Mouse (Mus musculus): Measurements from ENCODE around the gene A930017K11Rik. TPM values are rescaled to one million over a fixed set of nuclear protein-coding genes. Genes with fewer than 3 reads are reported as not detected.
A peak's percentile ranks its signal among the peaks of the same experiment; 100 is the strongest.

Gene A930017K11Rik
- polyA plus RNA-seq, 1 experiment from 2014 or later = 0.09 TPM

GRCm38 (mm10) chr17:25955736-25956135 is 3.4 kb upstream of the A930017K11Rik start:
- no peak for DNase-seq (ENCODE audit: extremely low spot score, low spot score)
- Histone ChIP-seq H3K4me3 (no peak overlapping the region), H3K4me1 (peaks cover 29% of the 10 kb centered on the region), H3K27me3 (ENCODE audit: poor library complexity, severe bottlenecking) (peaks cover 42% of the 10 kb centered on the region), H3K36me3 (replicated peaks) (peaks cover 35% of the 10 kb centered on the region), H3K27ac (no peak overlapping the region), H3K9me3 (no peaks in the 10 kb centered on the region)
- 80% methylated on average over 3 of the region's 3 CpGs for WGBS

GRCm38 (mm10) chr17:25954671-25955070 is 2.3 kb upstream of the A930017K11Rik start:
- Histone ChIP-seq H3K4me1 (peaks cover 29% of the 10 kb centered on the region), H3K27me3 (ENCODE audit: poor library complexity, severe bottlenecking) (peaks cover 53% of the 10 kb centered on the region), H3K27ac (no peak overlapping the region), H3K9me3 (no peaks in the 10 kb centered on the region), H3K36me3 (replicated peaks) (peaks cover 24% of the 10 kb centered on the region), H3K4me3 (no peak overlapping the region)
- DNase-seq (ENCODE audit: extremely low spot score, low spot score) = no peak
- 68% methylated on average over 2 of the region's 2 CpGs for WGBS

GRCm38 (mm10) chr17:25953161-25953560 is 796 bp upstream of the A930017K11Rik start:
- H3K27me3 ChIP-seq (ENCODE audit: poor library complexity, severe bottlenecking) = peaks cover 55% of the 10 kb centered on the region
- H3K27ac ChIP-seq = no peak overlapping the region
- DNase-seq (ENCODE audit: extremely low spot score, low spot score) = no peak
- no peak overlapping the region for H3K4me3 ChIP-seq
- H3K9me3 ChIP-seq = no peaks in the 10 kb centered on the region
- 77% methylated on average over 5 of the region's 5 CpGs for WGBS
- H3K4me1 ChIP-seq = peaks cover 29% of the 10 kb centered on the region
- peaks cover 9% of the 10 kb centered on the region for H3K36me3 ChIP-seq (replicated peaks)

GRCm38 (mm10) chr17:25951225-25951802 is 1.1 kb downstream of the A930017K11Rik start:
- H3K27me3 ChIP-seq (ENCODE audit: poor library complexity, severe bottlenecking) = peaks cover 62% of the 10 kb centered on the region
- peak overlapping the region; percentile 52 for H3K4me3 ChIP-seq
- no peaks in the 10 kb centered on the region for H3K9me3 ChIP-seq
- no peaks in the 10 kb centered on the region for H3K36me3 ChIP-seq (replicated peaks)
- H3K27ac ChIP-seq = no peak overlapping the region
- DNase-seq (ENCODE audit: extremely low spot score, low spot score) = no peak
- H3K4me1 ChIP-seq = peaks cover 22% of the 10 kb centered on the region
- WGBS = under 1% methylated on average over 33 of the region's 33 CpGs

- H3K9me3 ChIP-seq = no peaks in the 10 kb centered on the region
- H3K27ac ChIP-seq = no peak overlapping the region
- WGBS = 40% methylated on average over 1 of the region's 3 CpGs
- peaks cover 22% of the 10 kb centered on the region for H3K4me1 ChIP-seq
- H3K4me3 ChIP-seq = no peak overlapping the region
- H3K27me3 ChIP-seq (ENCODE audit: poor library complexity, severe bottlenecking) = peaks cover 62% of the 10 kb centered on the region
- no peak for DNase-seq (ENCODE audit: extremely low spot score, low spot score)
- H3K36me3 ChIP-seq (replicated peaks) = no peaks in the 10 kb centered on the region
Observed at GRCm38 (mm10) chr17:25950706-25951105, 1.7 kb downstream of the A930017K11Rik start.

- no peak overlapping the region for H3K27ac ChIP-seq
- no peak overlapping the region for H3K4me3 ChIP-seq
- 82% methylated on average over 5 of the region's 5 CpGs for WGBS
- H3K9me3 ChIP-seq = no peaks in the 10 kb centered on the region
- no peaks in the 10 kb centered on the region for H3K36me3 ChIP-seq (replicated peaks)
- peaks cover 62% of the 10 kb centered on the region for H3K27me3 ChIP-seq (ENCODE audit: poor library complexity, severe bottlenecking)
- no peak for DNase-seq (ENCODE audit: extremely low spot score, low spot score)
- H3K4me1 ChIP-seq = peaks cover 27% of the 10 kb centered on the region
Observed at GRCm38 (mm10) chr17:25949981-25950380, 2.4 kb downstream of the A930017K11Rik start.

- peaks cover 43% of the 10 kb centered on the region for H3K27me3 ChIP-seq (ENCODE audit: poor library complexity, severe bottlenecking)
- 81% methylated on average over 8 of the region's 8 CpGs for WGBS
- H3K4me1 ChIP-seq = peaks cover 41% of the 10 kb centered on the region
- no peaks in the 10 kb centered on the region for H3K36me3 ChIP-seq (replicated peaks)
- DNase-seq (ENCODE audit: extremely low spot score, low spot score) = no peak
- peak overlapping the region; percentile 68 for H3K27ac ChIP-seq
- H3K4me3 ChIP-seq = no peak overlapping the region
- no peaks in the 10 kb centered on the region for H3K9me3 ChIP-seq
Observed at GRCm38 (mm10) chr17:25948051-25948450, 4.3 kb downstream of the A930017K11Rik start.

- WGBS = 81% methylated on average over 4 of the region's 4 CpGs
- peak overlapping the region; percentile 68 for H3K27ac ChIP-seq
- H3K9me3 ChIP-seq = no peaks in the 10 kb centered on the region
- no peaks in the 10 kb centered on the region for H3K36me3 ChIP-seq (replicated peaks)
- no peak overlapping the region; the same call in 1 of the 2 replicates for H3K4me3 ChIP-seq
- peaks cover 38% of the 10 kb centered on the region for H3K27me3 ChIP-seq (ENCODE audit: poor library complexity, severe bottlenecking)
- no peak for DNase-seq (ENCODE audit: extremely low spot score, low spot score)
- H3K4me1 ChIP-seq = peaks cover 44% of the 10 kb centered on the region
Observed at GRCm38 (mm10) chr17:25947576-25947975, 4.8 kb downstream of the A930017K11Rik start.

GRCm38 (mm10) chr17:25946891-25947290 is 5.5 kb downstream of the A930017K11Rik start:
- Histone ChIP-seq H3K9me3 (no peaks in the 10 kb centered on the region), H3K27me3 (ENCODE audit: poor library complexity, severe bottlenecking) (peaks cover 31% of the 10 kb centered on the region), H3K4me3 (no peak overlapping the region), H3K27ac (peak overlapping the region; percentile 68), H3K4me1 (peaks cover 45% of the 10 kb centered on the region), H3K36me3 (replicated peaks) (no peaks in the 10 kb centered on the region)
- WGBS = 89% methylated on average over 8 of the region's 8 CpGs
- DNase-seq (ENCODE audit: extremely low spot score, low spot score) = no peak

- Histone ChIP-seq H3K36me3 (replicated peaks) (no peaks in the 10 kb centered on the region), H3K27me3 (ENCODE audit: poor library complexity, severe bottlenecking) (peaks cover 26% of the 10 kb centered on the region), H3K27ac (peak overlapping the region; percentile 68), H3K4me3 (no peak overlapping the region), H3K4me1 (peaks cover 45% of the 10 kb centered on the region), H3K9me3 (no peaks in the 10 kb centered on the region)
- WGBS = 80% methylated on average over 7 of the region's 7 CpGs
- no peak for DNase-seq (ENCODE audit: extremely low spot score, low spot score)
Observed at GRCm38 (mm10) chr17:25946349-25946748, 6.0 kb downstream of the A930017K11Rik start.

- H3K27ac ChIP-seq = peak overlapping the region; percentile 65
- no peaks in the 10 kb centered on the region for H3K9me3 ChIP-seq
- H3K4me3 ChIP-seq = no peak overlapping the region
- 63% methylated on average over 9 of the region's 9 CpGs for WGBS
- H3K4me1 ChIP-seq = peaks cover 46% of the 10 kb centered on the region
- no peak for DNase-seq (ENCODE audit: extremely low spot score, low spot score)
- peaks cover 19% of the 10 kb centered on the region for H3K27me3 ChIP-seq (ENCODE audit: poor library complexity, severe bottlenecking)
- H3K36me3 ChIP-seq (replicated peaks) = no peaks in the 10 kb centered on the region
Observed at GRCm38 (mm10) chr17:25945517-25946155, 6.7 kb downstream of the A930017K11Rik start.

GRCm38 (mm10) chr17:25944366-25945163 is 7.8 kb downstream of the A930017K11Rik start, which contains the start of the genes Pigq and Nhlrc4:
Gene Pigq, minus strand, starts transcription at chr17:25944936.
Gene Nhlrc4, minus strand, starts transcription at chr17:25944961.
- Histone ChIP-seq H3K4me1 (peaks cover 57% of the 10 kb centered on the region), H3K27me3 (ENCODE audit: poor library complexity, severe bottlenecking) (peaks cover 8% of the 10 kb centered on the region), H3K36me3 (replicated peaks) (0 out of 2 replicates have a peak, but pooled peaks cover under 1% of the 10 kb centered on the region), H3K4me3 (peak within 1 kb of the TSS; percentile 94; the same call in 1 of the 2 replicates), H3K27ac (peak within 1 kb of the TSS; percentile 97), H3K9me3 (no peaks in the 10 kb centered on the region)
- DNase-seq (ENCODE audit: extremely low spot score, low spot score) = no peak
- WGBS = 53% methylated on average over 6 of the region's 6 CpGs

All from forebrain, embryonic 10.5 days (tissue).